Mouse (Mus musculus) forebrain, postnatal 0 days (tissue): ENCODE results near the gene Letm1. TPM values are rescaled to one million over a fixed set of nuclear protein-coding genes. Genes with fewer than 3 reads are reported as not detected.

ENCODE experiments used
- ATAC-seq: fragments of 200-750 bp; cut with Nextera tagmentation; 2 replicates; pipeline ENCODE4 v1.8.0; 2017; ENCODE audit warnings: mild to moderate bottlenecking, moderate library complexity
- DNase-seq: peaks from one replicate; pipeline ENCODE4 v3.0.0-alpha.2; 2015
- H3K27ac ChIP-seq: fragments of 300-500 bp; sonication (generic); 2 replicates; pipeline ENCODE4 v1.5.1; 2014; ENCODE audit warnings: low read depth, mild to moderate bottlenecking, antibody characterized with exemption, low read length, moderate library complexity, mixed read lengths
- H3K27me3 ChIP-seq: fragments of 300-500 bp; sonication (generic); 2 replicates; pipeline ENCODE4 v1.6.1; 2014; ENCODE audit warnings: mild to moderate bottlenecking, low read length, mixed read lengths; ENCODE audit not compliant: insufficient read depth
- H3K36me3 ChIP-seq: fragments of 300-500 bp; sonication (generic); 2 replicates; pipeline ENCODE4 v1.6.1; 2014; ENCODE audit warnings: mild to moderate bottlenecking, moderate library complexity; ENCODE audit not compliant: insufficient read depth
- H3K4me1 ChIP-seq: fragments of 300-500 bp; sonication (generic); 2 replicates; pipeline ENCODE4 v1.6.1; 2014; ENCODE audit warnings: antibody characterized with exemption; ENCODE audit not compliant: insufficient read depth
- H3K4me2 ChIP-seq: fragments of 300-500 bp; sonication (generic); 2 replicates; pipeline ENCODE4 v1.6.1; 2014; ENCODE audit warnings: low read depth, mild to moderate bottlenecking, moderate library complexity
- H3K4me3 ChIP-seq: fragments of 300-500 bp; sonication (generic); 2 replicates; pipeline ENCODE4 v1.5.1; 2014; ENCODE audit warnings: low read depth, low read length, mixed read lengths
- H3K9ac ChIP-seq: fragments of 300-500 bp; sonication (generic); 2 replicates; pipeline ENCODE4 v1.6.1; 2014; ENCODE audit warnings: mild to moderate bottlenecking
- H3K9me3 ChIP-seq: fragments of 300-500 bp; sonication (generic); 2 replicates; pipeline ENCODE4 v1.6.1; 2016; ENCODE audit warnings: low read length
- CTCF ChIP-seq: sonication (generic); IDR thresholded peaks from 2 replicates; pipeline ENCODE4 v1.5.1; 2016; ENCODE audit warnings: antibody characterized with exemption, control low read depth, low read depth
- WGBS: fragments of 180-500 bp; shearing (Covaris S2); extraction: QIAGEN DNeasy Blood & Tissue Kit; methylation state at CpG from one replicate; pipeline ENCODE4 v1.1.7; 2014; 5-methylcytosine and 5-hydroxymethylcytosine counted together
- polyA plus RNA-seq: library from polyadenylated mRNA; unstranded; fragments of >200 nt; fragmentation: Nextera tagmentation; extraction: Ambion mirVana; gene quantifications from 2 replicates; pipeline ENCODE4 v1.2.1, GENCODE M21; 2015
- total RNA-seq: library from RNA; depleted of rRNA; stranded (reverse); fragments of >200 nt; gene quantifications from 2 replicates; pipeline ENCODE4 v1.2.3, GENCODE M21; 2014

The Letm1 gene
- total and polyA plus RNA-seq, 2 experiments from 2014 or later: 48.6 to 83.6 TPM

DNA sequence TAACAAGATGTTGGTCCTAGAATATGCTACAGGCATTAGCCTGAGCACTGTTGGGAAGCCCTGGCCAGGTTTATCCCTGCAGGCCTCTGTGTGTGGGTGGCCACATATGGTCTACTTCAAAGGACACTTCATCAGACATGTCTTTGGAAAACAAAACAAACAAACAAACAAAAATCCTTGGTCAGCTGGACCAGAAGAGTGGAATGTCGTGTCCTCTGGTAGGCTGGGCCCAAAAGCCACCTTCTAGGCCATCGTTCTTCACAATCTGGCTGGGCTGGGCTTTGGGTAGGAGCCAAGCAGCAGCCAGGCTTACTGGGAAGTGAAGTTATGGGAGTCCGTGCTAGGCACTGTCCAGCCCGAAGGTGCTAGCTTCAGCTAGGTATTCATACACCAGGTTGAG, 75.5 kb downstream of the Letm1 start:
- H3K4me3 ChIP-seq: no peak overlapping the region
- H3K9ac ChIP-seq: no peak overlapping the region
- no peaks in the 10 kb centered on the region for H3K27me3 ChIP-seq
- H3K9me3 ChIP-seq: no peaks in the 10 kb centered on the region
- no peak for ATAC-seq
- no peak for DNase-seq
- no peak overlapping the region for H3K4me2 ChIP-seq
- no peak for TF ChIP-seq CTCF
- no peaks in the 10 kb centered on the region for H3K4me1 ChIP-seq
- WGBS: 60% methylated on average over 4 of the region's 4 CpGs
- H3K27ac ChIP-seq: no peak overlapping the region
- H3K36me3 ChIP-seq: no peaks in the 10 kb centered on the region

GRCm38 (mm10) chr5:33706350-33706629, 76.3 kb downstream of the Letm1 start:
- 0 out of 2 replicates have a peak overlapping the region, but pooled peaks have one; percentile 67 for H3K27ac ChIP-seq
- H3K36me3 ChIP-seq: no peaks in the 10 kb centered on the region
- no peak for TF ChIP-seq CTCF

DNA sequence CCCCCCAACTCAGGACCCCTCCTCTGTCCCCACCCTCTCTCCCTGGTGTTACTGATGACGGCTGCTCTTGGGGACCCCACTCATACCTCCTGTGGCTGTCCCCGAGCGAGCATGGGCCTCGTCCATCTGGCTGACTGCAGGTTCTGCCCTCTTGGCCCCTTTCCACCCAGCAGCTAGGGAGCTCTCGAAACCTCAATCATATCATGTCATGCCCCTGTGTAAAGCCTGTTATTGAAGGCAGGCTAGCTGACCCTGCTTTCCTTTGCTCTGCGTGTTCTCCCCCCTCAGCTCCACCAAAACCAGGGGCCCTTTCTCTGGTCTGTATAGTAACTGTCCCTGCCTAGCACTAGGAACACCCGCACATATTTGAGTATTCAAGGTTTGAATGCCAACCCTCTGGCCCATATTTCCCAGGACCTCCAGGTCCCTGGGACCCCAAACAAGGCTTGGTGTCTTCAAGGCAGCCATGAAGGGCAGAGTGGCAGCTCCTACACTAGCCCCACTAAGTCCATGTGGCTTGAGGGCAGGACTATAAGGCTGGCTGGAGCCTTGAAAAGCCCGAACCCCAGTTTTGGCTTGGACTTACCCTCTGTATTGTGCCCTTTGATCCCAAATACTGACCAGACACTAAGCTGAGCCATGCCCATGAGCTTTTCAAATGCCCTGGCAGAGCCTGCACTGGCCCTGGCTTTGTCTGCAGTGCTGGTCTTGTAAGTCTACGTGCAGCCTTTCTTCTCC, 76.8 kb downstream of the Letm1 start:
- H3K9me3 ChIP-seq: no peaks in the 10 kb centered on the region
- no peak overlapping the region for H3K9ac ChIP-seq
- peak overlapping the region; percentile 67 for H3K27ac ChIP-seq
- 15% methylated on average over 9 of the region's 9 CpGs for WGBS
- TF ChIP-seq CTCF: no peak
- no peaks in the 10 kb centered on the region for H3K36me3 ChIP-seq
- DNase-seq: peak; percentile 43
- H3K4me1 ChIP-seq: no peaks in the 10 kb centered on the region
- no peaks in the 10 kb centered on the region for H3K27me3 ChIP-seq
- H3K4me2 ChIP-seq: no peak overlapping the region
- H3K4me3 ChIP-seq: no peak overlapping the region
- 0 out of 2 replicates have a peak, but pooled peaks have one; percentile 18 for ATAC-seq

More at GRCm38 (mm10) chr5:33706350-33706629, 76.3 kb downstream of the Letm1 start:
- no peak overlapping the region for H3K9ac ChIP-seq
- no peak overlapping the region for H3K4me2 ChIP-seq
- H3K27me3 ChIP-seq: no peaks in the 10 kb centered on the region
- DNase-seq (no peak), ATAC-seq (no peak)
- no peaks in the 10 kb centered on the region for H3K4me1 ChIP-seq
- H3K4me3 ChIP-seq: no peak overlapping the region
- 85% methylated on average over 1 of the region's 1 CpGs for WGBS
- H3K9me3 ChIP-seq: no peaks in the 10 kb centered on the region

GRCm38 (mm10) chr5:33704945-33705611, 77.5 kb downstream of the Letm1 start:
- Histone ChIP-seq H3K9ac (no peak overlapping the region), H3K4me1 (no peaks in the 10 kb centered on the region), H3K36me3 (no peaks in the 10 kb centered on the region), H3K4me2 (no peak overlapping the region), H3K9me3 (no peaks in the 10 kb centered on the region), H3K27ac (peak overlapping the region; percentile 67; the same call in 1 of the 2 replicates), H3K4me3 (no peak overlapping the region), H3K27me3 (no peaks in the 10 kb centered on the region)
- DNase-seq: peak; percentile 73
- TF ChIP-seq CTCF: no peak
- 7% methylated on average over 11 of the region's 11 CpGs for WGBS
- peak; percentile 87 for ATAC-seq

DNA sequence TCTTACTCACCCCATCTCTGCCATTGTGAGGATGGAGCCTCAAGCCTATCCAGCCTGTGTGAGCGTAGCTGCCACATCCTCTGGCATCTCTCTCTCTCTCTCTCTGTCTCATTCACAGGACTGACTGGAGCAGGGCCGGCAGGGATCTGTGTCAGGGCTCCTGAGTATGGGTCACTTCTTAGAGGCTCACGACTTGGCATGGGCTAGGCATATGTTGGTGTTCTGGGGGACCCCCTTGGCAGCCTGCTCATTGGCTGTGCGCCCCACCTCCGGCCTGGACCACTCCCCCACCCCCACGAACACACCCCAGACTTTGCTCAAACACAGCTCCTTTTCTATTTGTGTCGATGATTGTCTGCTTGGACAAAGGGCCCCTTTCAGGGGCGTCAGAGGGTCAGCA, 78.6 kb downstream of the Letm1 start:
- Histone ChIP-seq H3K36me3 (no peaks in the 10 kb centered on the region), H3K9me3 (no peaks in the 10 kb centered on the region), H3K27me3 (no peaks in the 10 kb centered on the region), H3K4me1 (no peaks in the 10 kb centered on the region), H3K4me2 (no peak overlapping the region), H3K9ac (no peak overlapping the region), H3K27ac (peak overlapping the region; percentile 40; the same call in 1 of the 2 replicates), H3K4me3 (no peak overlapping the region)
- peak; percentile 30 for ATAC-seq
- DNase-seq: peak; percentile 29
- WGBS: 12% methylated on average over 8 of the region's 8 CpGs
- no peak for TF ChIP-seq CTCF

DNA sequence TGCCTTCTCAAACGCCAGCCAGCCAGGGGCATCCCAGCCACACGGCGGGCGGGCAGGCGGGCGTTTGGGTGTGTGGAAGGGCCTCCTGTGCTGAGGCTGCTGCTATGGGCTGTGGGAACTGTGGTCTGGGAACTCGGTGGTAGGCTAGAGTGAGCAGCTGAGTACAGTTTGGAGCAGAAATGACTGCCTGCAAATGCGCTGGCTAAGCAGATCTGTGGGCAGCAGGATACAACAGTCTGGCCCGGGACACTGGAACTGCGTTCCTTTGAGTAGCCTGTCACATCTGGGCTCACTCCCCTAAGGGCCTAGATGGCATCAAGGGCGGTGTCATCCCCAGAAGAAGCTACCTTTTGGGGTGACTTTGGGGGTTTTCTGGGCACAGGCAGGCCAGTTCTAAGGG, 80.8 kb downstream of the Letm1 start:
- DNase-seq (no peak), ATAC-seq (no peak)
- Histone ChIP-seq H3K4me3 (no peak overlapping the region), H3K4me2 (no peak overlapping the region), H3K9ac (no peak overlapping the region), H3K27ac (no peak overlapping the region), H3K9me3 (no peaks in the 10 kb centered on the region), H3K27me3 (no peaks in the 10 kb centered on the region), H3K4me1 (no peaks in the 10 kb centered on the region), H3K36me3 (no peaks in the 10 kb centered on the region)
- 79% methylated on average over 11 of the region's 11 CpGs for WGBS
- TF ChIP-seq CTCF: no peak

DNA sequence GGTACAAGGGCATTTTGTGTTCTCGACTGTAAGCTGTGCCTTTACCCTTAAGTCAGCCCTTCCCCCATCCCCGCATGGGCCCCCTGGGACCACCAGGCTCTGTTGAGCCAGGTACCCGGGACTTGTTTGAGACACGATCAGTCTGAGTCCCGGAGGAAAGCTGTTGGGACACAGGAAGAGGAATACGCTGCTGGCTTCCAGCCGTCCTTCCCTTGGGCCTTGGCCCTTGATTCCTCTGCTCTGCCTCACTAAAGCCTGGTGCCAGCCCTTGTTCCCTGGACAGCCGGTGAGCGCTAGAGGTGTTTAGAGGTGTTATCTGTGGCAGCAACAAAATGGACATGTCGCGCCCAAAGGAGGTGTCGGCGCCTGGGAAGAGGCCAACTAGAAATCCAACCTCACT, 82.6 kb downstream of the Letm1 start:
- no peak for ATAC-seq
- Histone ChIP-seq H3K4me1 (peaks cover 5% of the 10 kb centered on the region; the same call in 1 of the 2 replicates), H3K4me2 (no peak overlapping the region), H3K9me3 (no peaks in the 10 kb centered on the region), H3K9ac (no peak overlapping the region), H3K27me3 (no peaks in the 10 kb centered on the region; the same call in 1 of the 2 replicates), H3K4me3 (no peak overlapping the region), H3K27ac (no peak overlapping the region), H3K36me3 (no peaks in the 10 kb centered on the region)
- TF ChIP-seq CTCF: no peak
- DNase-seq: no peak
- 43% methylated on average over 13 of the region's 13 CpGs for WGBS
